Mouse (Mus musculus) embryonic facial prominence, embryonic 11.5 days (tissue): ENCODE measurements at regions not wholly inside any gene's neighbourhood (a gene's known extent, or its start where the extent isn't known, plus 50 kb on each side); places are given as distances from the start of the nearest gene placed in this dataset.

Experiments
- ATAC-seq: fragments of 200-750 bp; cut with Nextera tagmentation; replicated peaks from 2 replicates; pipeline ENCODE4 v1.8.0; 2017; ENCODE audit warnings: low read depth; ENCODE audit not compliant: insufficient number of reproducible peaks, low FRiP score, low TSS enrichment
- DNase-seq: peaks from one replicate; pipeline ENCODE4 v3.0.0-alpha.2; 2015; ENCODE audit warnings: low spot score
- H3K27ac ChIP-seq: fragments of 300-500 bp; sonication (generic); replicated peaks from 2 replicates; pipeline ENCODE4 v1.5.1; 2014; ENCODE audit warnings: mild to moderate bottlenecking, low read depth, low read length, control low read depth
- H3K27me3 ChIP-seq: fragments of 300-500 bp; sonication (generic); 2 replicates; pipeline ENCODE4 v1.6.1; 2014; ENCODE audit warnings: mild to moderate bottlenecking, low read length, moderate library complexity, mixed read lengths; ENCODE audit not compliant: control insufficient read depth, insufficient read depth
- H3K36me3 ChIP-seq: fragments of 300-500 bp; sonication (generic); replicated peaks from 2 replicates; pipeline ENCODE4 v1.6.1; 2014; ENCODE audit warnings: low read depth, mild to moderate bottlenecking, low read length, moderate library complexity, mixed read lengths; ENCODE audit not compliant: control insufficient read depth, insufficient read depth
- H3K4me1 ChIP-seq: fragments of 300-500 bp; sonication (generic); 2 replicates; pipeline ENCODE4 v1.6.1; 2014; ENCODE audit warnings: low read length, mixed read lengths; ENCODE audit not compliant: control insufficient read depth, insufficient read depth
- H3K4me2 ChIP-seq: fragments of 300-500 bp; sonication (generic); 2 replicates; pipeline ENCODE4 v1.6.1; 2014; ENCODE audit warnings: low read depth, mild to moderate bottlenecking, control low read depth, low read length, moderate library complexity
- H3K4me3 ChIP-seq: fragments of 300-500 bp; sonication (generic); 2 replicates; pipeline ENCODE4 v1.5.1; 2014; ENCODE audit warnings: low read depth, low read length, control low read depth
- H3K9ac ChIP-seq: fragments of 300-500 bp; sonication (generic); replicated peaks from 2 replicates; pipeline ENCODE4 v1.6.1; 2014; ENCODE audit warnings: mild to moderate bottlenecking, control low read depth, low read length
- H3K9me3 ChIP-seq: fragments of 300-500 bp; sonication (generic); replicated peaks from 2 replicates; pipeline ENCODE4 v1.6.1; 2016; ENCODE audit warnings: mild to moderate bottlenecking, low read length, inconsistent platforms, mixed read lengths; ENCODE audit not compliant: control insufficient read depth
- WGBS: fragments of 180-500 bp; shearing (Covaris S2); extraction: QIAGEN DNeasy Blood & Tissue Kit; methylation state at CpG from one replicate; pipeline ENCODE4 v1.1.7; 2014; 5-methylcytosine and 5-hydroxymethylcytosine counted together

GRCm38 (mm10) chr17:64229225-64229976, 102.3 kb downstream of the Pja2 start:
- Histone ChIP-seq H3K4me1 (no peaks in the 10 kb centered on the region), H3K4me2 (no peak overlapping the region), H3K4me3 (no peak overlapping the region), H3K27ac (no peak overlapping the region), H3K36me3 (no peaks in the 10 kb centered on the region), H3K9me3 (no peaks in the 10 kb centered on the region), H3K9ac (no peak overlapping the region), H3K27me3 (no peaks in the 10 kb centered on the region)
- WGBS = 72% methylated on average over 5 of the region's 5 CpGs
- ATAC-seq (no peak), DNase-seq (no peak)

DNA sequence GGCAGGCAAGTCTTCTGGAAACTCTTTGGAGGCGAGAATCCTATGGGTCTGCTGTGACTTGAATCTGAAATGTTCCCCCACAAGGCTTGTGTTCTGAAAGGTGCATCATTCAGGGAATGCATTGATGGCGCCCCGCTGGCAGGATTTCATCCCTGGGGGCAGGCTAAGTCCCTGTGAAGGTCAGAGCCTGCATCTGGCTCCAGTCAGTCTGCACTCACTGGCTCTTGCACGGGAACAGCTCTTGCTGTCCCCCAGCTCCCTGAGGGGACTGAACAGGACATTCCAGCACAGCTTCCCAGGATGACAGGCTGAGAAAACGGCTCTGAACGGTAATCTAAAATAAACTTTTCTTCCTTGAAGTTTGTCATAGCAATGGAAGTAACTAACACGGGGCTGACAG, 117.1 kb downstream of the Pja2 start:
- H3K9ac ChIP-seq = no peak overlapping the region
- H3K4me1 ChIP-seq = no peaks in the 10 kb centered on the region
- no peaks in the 10 kb centered on the region for H3K9me3 ChIP-seq
- no peaks in the 10 kb centered on the region for H3K36me3 ChIP-seq
- 9% methylated on average over 7 of the region's 7 CpGs for WGBS
- no peak overlapping the region for H3K4me2 ChIP-seq
- H3K27me3 ChIP-seq = no peaks in the 10 kb centered on the region
- DNase-seq (peak; percentile 42), ATAC-seq (no peak)
- no peak overlapping the region for H3K4me3 ChIP-seq
- no peak overlapping the region for H3K27ac ChIP-seq

DNA sequence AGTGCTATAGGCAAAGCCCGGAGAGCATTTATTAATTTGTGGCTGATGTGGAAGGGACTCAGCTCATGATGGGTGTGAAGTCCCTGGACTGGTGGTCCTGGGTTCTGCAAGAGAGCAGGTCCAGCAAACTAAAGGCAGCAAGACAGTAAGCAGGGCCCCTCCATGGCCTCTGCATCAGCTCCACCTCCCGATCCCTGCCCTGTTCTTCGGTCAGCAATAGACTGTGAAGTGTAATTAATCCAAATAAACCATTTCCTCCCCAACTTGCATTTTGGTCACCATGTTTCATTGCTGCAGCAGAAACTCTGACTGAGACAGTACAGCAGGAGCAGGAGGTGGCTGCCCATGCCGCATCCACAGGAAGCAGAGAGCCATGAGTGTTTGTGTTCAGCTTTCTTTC, 118.5 kb downstream of the Pja2 start:
- no peaks in the 10 kb centered on the region for H3K4me1 ChIP-seq
- H3K9me3 ChIP-seq = no peaks in the 10 kb centered on the region
- no peak overlapping the region for H3K9ac ChIP-seq
- H3K27me3 ChIP-seq = no peaks in the 10 kb centered on the region
- 82% methylated on average over 4 of the region's 4 CpGs for WGBS
- no peak overlapping the region for H3K27ac ChIP-seq
- H3K4me3 ChIP-seq = no peak overlapping the region
- no peak for ATAC-seq
- DNase-seq = no peak
- no peak overlapping the region for H3K4me2 ChIP-seq
- no peaks in the 10 kb centered on the region for H3K36me3 ChIP-seq

- no peaks in the 10 kb centered on the region for H3K9me3 ChIP-seq
- no peak for ATAC-seq
- no peak overlapping the region for H3K27ac ChIP-seq
- no peak for DNase-seq
- WGBS = 90% methylated on average over 8 of the region's 8 CpGs
- H3K4me1 ChIP-seq = no peaks in the 10 kb centered on the region
- no peak overlapping the region for H3K9ac ChIP-seq
- no peak overlapping the region for H3K4me3 ChIP-seq
- H3K36me3 ChIP-seq = no peaks in the 10 kb centered on the region
- H3K27me3 ChIP-seq = no peaks in the 10 kb centered on the region
- H3K4me2 ChIP-seq = no peak overlapping the region
Observed at GRCm38 (mm10) chr17:64211281-64211680, 120.4 kb downstream of the Pja2 start.

- ATAC-seq (no peak), DNase-seq (no peak)
- Histone ChIP-seq H3K27me3 (no peaks in the 10 kb centered on the region), H3K9me3 (no peaks in the 10 kb centered on the region), H3K4me2 (no peak overlapping the region), H3K9ac (no peak overlapping the region), H3K4me3 (no peak overlapping the region), H3K36me3 (no peaks in the 10 kb centered on the region), H3K27ac (no peak overlapping the region), H3K4me1 (no peaks in the 10 kb centered on the region)
- WGBS = 52% methylated on average over 5 of the region's 5 CpGs
Observed at GRCm38 (mm10) chr17:64210366-64210765, 121.3 kb downstream of the Pja2 start.

GRCm38 (mm10) chr17:64209640-64210039, 122.1 kb downstream of the Pja2 start:
- Histone ChIP-seq H3K9ac (no peak overlapping the region), H3K27ac (no peak overlapping the region), H3K4me3 (no peak overlapping the region), H3K36me3 (no peaks in the 10 kb centered on the region), H3K4me1 (no peaks in the 10 kb centered on the region), H3K27me3 (no peaks in the 10 kb centered on the region), H3K4me2 (no peak overlapping the region), H3K9me3 (no peaks in the 10 kb centered on the region)
- 87% methylated on average over 10 of the region's 10 CpGs for WGBS
- DNase-seq (no peak), ATAC-seq (no peak)

GRCm38 (mm10) chr17:64208152-64208855, 123.4 kb downstream of the Pja2 start:
- Histone ChIP-seq H3K9ac (no peak overlapping the region), H3K4me1 (no peaks in the 10 kb centered on the region), H3K27ac (no peak overlapping the region), H3K4me3 (no peak overlapping the region), H3K27me3 (no peaks in the 10 kb centered on the region), H3K4me2 (no peak overlapping the region), H3K36me3 (no peaks in the 10 kb centered on the region), H3K9me3 (no peaks in the 10 kb centered on the region)
- no peak for ATAC-seq
- no peak for DNase-seq
- 77% methylated on average over 13 of the region's 13 CpGs for WGBS

DNA sequence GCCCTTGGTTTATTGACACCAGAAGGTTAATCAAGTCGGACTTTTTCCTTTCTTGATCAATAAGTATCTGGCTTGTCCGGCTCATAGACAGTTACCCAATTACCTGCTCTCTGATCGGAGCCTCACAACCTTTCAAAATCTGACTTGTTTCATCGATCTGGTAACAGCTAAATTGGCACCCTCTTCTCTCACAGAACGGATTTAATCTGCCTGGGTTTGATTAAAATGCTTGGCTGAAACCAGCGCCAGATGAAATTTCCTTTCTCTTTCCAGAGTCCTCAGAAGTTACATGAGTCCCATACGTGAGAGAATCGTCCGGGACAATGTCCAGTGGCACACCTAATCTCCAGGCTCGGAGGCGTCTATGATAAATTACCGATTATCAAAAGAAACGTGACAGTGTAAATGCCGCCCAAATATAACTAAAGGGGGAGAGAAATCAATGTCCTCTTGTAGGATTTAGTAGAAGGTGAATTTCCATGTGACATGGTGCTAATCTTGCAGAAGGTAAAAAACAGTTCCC, 125.5 kb downstream of the Pja2 start:
- Histone ChIP-seq H3K4me1 (no peaks in the 10 kb centered on the region), H3K27me3 (no peaks in the 10 kb centered on the region), H3K27ac (no peak overlapping the region), H3K9ac (no peak overlapping the region), H3K4me3 (no peak overlapping the region), H3K36me3 (no peaks in the 10 kb centered on the region), H3K4me2 (no peak overlapping the region), H3K9me3 (no peaks in the 10 kb centered on the region)
- peak; percentile 59 for DNase-seq
- ATAC-seq = no peak
- 48% methylated on average over 14 of the region's 14 CpGs for WGBS
